ENCODE assay signal across 8 mouse cellular contexts in genomic region chr5:28122491-28123454, GRCm38 (mm10). TPM values are rescaled to one million over a fixed set of nuclear protein-coding genes. Genes with fewer than 3 reads are reported as not detected.
DNase-seq lines count a peak whose midpoint lies in the region; ATAC-seq and TF ChIP-seq lines count a peak whose summit lies in the region.

No protein-coding gene starts in this region.

- H3K36me3 ChIP-seq in CH12.LX (replicated peaks in 1 of 2; ENCODE audit: control insufficient read depth in 1 of 2, insufficient read depth in 1 of 2, low read length in 1 of 2), result no peaks in the 10 kb centered on the region
- no peaks in the 10 kb centered on the region for H3K36me3 ChIP-seq in embryonic facial prominence, embryonic 12.5 days
- no peaks in the 10 kb centered on the region for H3K36me3 ChIP-seq in heart, embryonic 15.5 days

- no peaks in the 10 kb centered on the region for H3K9me3 ChIP-seq in CH12.LX (replicated peaks; ENCODE audit: low read length)
- H3K9me3 ChIP-seq in embryonic facial prominence, embryonic 12.5 days, result no peaks in the 10 kb centered on the region
- no peaks in the 10 kb centered on the region for H3K9me3 ChIP-seq in heart, embryonic 15.5 days (replicated peaks)

- TF ChIP-seq CTCF in CH12.LX (conservative IDR thresholded peaks at IDR 0.05 in 1 of 2, IDR thresholded peaks at IDR 0.05 in 1 of 2; ENCODE audit: low read depth in 2 of 2, low read length in 2 of 2), result peak; percentile 25 to 80; a peak in 3 of 4 replicates

- H3K79me2 ChIP-seq in CH12.LX (replicated peaks; ENCODE audit: control insufficient read depth, extremely low read depth, insufficient read depth, poor library complexity, severe bottlenecking), result no peaks in the 10 kb centered on the region

- no peaks in the 10 kb centered on the region for H3K4me1 ChIP-seq in CH12.LX (ENCODE audit: control insufficient read depth in 1 of 2, insufficient read depth in 2 of 2)
- peaks cover 11% of the 10 kb centered on the region; the same call in 1 of the 2 replicates for H3K4me1 ChIP-seq in embryonic facial prominence, embryonic 12.5 days
- peaks cover 18% of the 10 kb centered on the region for H3K4me1 ChIP-seq in heart, embryonic 15.5 days (replicated peaks)

- TF ChIP-seq EP300 in CH12.LX (IDR thresholded peaks at IDR 0.05; ENCODE audit: low read length), result no peak

- peak; percentile 65 for TF ChIP-seq RAD21 in CH12.LX (IDR thresholded peaks at IDR 0.05; ENCODE audit: low read depth, low read length)

- no peak overlapping the region for H3K27ac ChIP-seq in CH12.LX (ENCODE audit: insufficient read depth, low read depth)
- no peak overlapping the region for H3K27ac ChIP-seq in embryonic facial prominence, embryonic 12.5 days
- no peak overlapping the region for H3K27ac ChIP-seq in heart, embryonic 15.5 days

- in situ Hi-C loops in CH12.LX (cut with MboI; ENCODE audit: low pct_ligation_motif_present, low pct_unique_long_range_greater_than_20kb, low sequenced_read_pairs), result no loop called here

- 0 out of 2 replicates have a peak, but pooled peaks have one; percentile 64 for ATAC-seq in embryonic facial prominence, embryonic 12.5 days (ENCODE audit: insufficient number of reproducible peaks, insufficient read depth, low FRiP score, low TSS enrichment)
- ATAC-seq in heart, embryonic 15.5 days (replicated peaks; ENCODE audit: insufficient number of reproducible peaks, insufficient read depth, low FRiP score, low read depth), result no peak

- H3K4me2 ChIP-seq in CH12.LX (ENCODE audit: insufficient read depth, low read depth, poor library complexity, severe bottlenecking), result peak overlapping the region; percentile 35; the same call in 1 of the 2 replicates
- 0 out of 2 replicates have a peak overlapping the region, but pooled peaks have one; percentile 2 for H3K4me2 ChIP-seq in embryonic facial prominence, embryonic 12.5 days (replicated peaks)
- peak overlapping the region; percentile 33; the same call in 1 of the 2 replicates for H3K4me2 ChIP-seq in heart, embryonic 15.5 days

- WGBS in embryonic facial prominence, embryonic 12.5 days, result under 1% methylated on average over 27 of the region's 27 CpGs
- WGBS in heart, embryonic 15.5 days, result 1% methylated on average over 27 of the region's 27 CpGs

- peaks cover 46% of the 10 kb centered on the region for H3K27me3 ChIP-seq in CH12.LX (replicated peaks)
- H3K27me3 ChIP-seq in embryonic facial prominence, embryonic 12.5 days, result peaks cover 93% of the 10 kb centered on the region
- peaks cover 93% of the 10 kb centered on the region for H3K27me3 ChIP-seq in heart, embryonic 15.5 days

- no peak for TF ChIP-seq POLR2A in CH12.LX (IDR thresholded peaks at IDR 0.05; ENCODE audit: low read depth, low read length)

- no peak overlapping the region for H3K9ac ChIP-seq in CH12.LX (ENCODE audit: insufficient read depth, low read depth)
- no peak overlapping the region for H3K9ac ChIP-seq in embryonic facial prominence, embryonic 12.5 days
- H3K9ac ChIP-seq in heart, embryonic 15.5 days, result no peak overlapping the region

- DNase-seq in CH12.LX (ENCODE audit: extremely low read depth), result peak; percentile 72
- DNase-seq in adrenal gland, postnatal 25 days, result peak; percentile 64
- DNase-seq in kidney, postnatal 10 days, result peak; percentile 79
- DNase-seq in lung, postnatal 14 days, result peak; percentile 68
- DNase-seq in retina, adult 2 months (ENCODE audit: low read depth, low spot score), result peak; percentile 40
- peak; percentile 26 to 61 for DNase-seq in urinary bladder, postnatal 36 days (ENCODE audit: low spot score in 2 of 2)

- dilution Hi-C loops in CH12.LX (cut with MboI; ENCODE audit: extremely low pct_ligation_motif_present, extremely low pct_unique_long_range_greater_than_20kb, low sequenced_read_pairs), result no loop called here

- H3K4me3 ChIP-seq in CH12.LX (replicated peaks in 1 of 3; ENCODE audit: low read depth in 2 of 3, low read length in 2 of 3, poor library complexity in 1 of 3), result no peak overlapping the region
- no peak overlapping the region for H3K4me3 ChIP-seq in embryonic facial prominence, embryonic 12.5 days
- 0 out of 2 replicates have a peak overlapping the region, but pooled peaks have one; percentile 15 for H3K4me3 ChIP-seq in heart, embryonic 15.5 days

TF ChIP-seq in CH12.LX, 34 proteins besides CTCF, POLR2A, EP300 and RAD21:
- TF ChIP-seq BHLHE40 (IDR thresholded peaks at IDR 0.05; ENCODE audit: low read depth, low read length) (peak; percentile 88), ELF1 (IDR thresholded peaks at IDR 0.05; ENCODE audit: low read depth, low read length) (peak; percentile 67), CHD1 (IDR thresholded peaks at IDR 0.05; ENCODE audit: low read depth, low read length) (no peak), MAX (IDR thresholded peaks at IDR 0.05; ENCODE audit: low read length) (no peak), UBTF (IDR thresholded peaks at IDR 0.05; ENCODE audit: low read depth, low read length) (no peak), SMC3 (IDR thresholded peaks at IDR 0.05; ENCODE audit: low read depth, low read length) (peak; percentile 78), IRF4 (IDR thresholded peaks at IDR 0.05; ENCODE audit: low read depth, low read length) (peak; percentile 15; the same call in 1 of the 2 replicates)

RNA-seq across cellular contexts. Expression of gene En2, which starts 42.7 kb away (rescaled TPM):
- total RNA-seq in CH12.LX (2012; rRNA removed) (not detected in 2 replicates), CH12.LX (2014; rRNA removed) (not detected in 2 replicates)
- not detected in 2 replicates for polyA plus RNA-seq in CH12.LX (2012; ENCODE audit: insufficient read length, low read depth)
- total RNA-seq in adrenal gland, postnatal 25 days (2021), result 0.24 TPM in 2 replicates
- polyA plus RNA-seq in embryonic facial prominence, embryonic 12.5 days (2016; fragmentation: Nextera tagmentation; extraction: Ambion mirVana), result not detected in 2 replicates
- polyA plus RNA-seq in heart, embryonic 15.5 days (2015; fragmentation: Nextera tagmentation; extraction: Ambion mirVana), result not detected in 2 replicates

RNA-seq across cellular contexts. Expression of gene Insig1, which starts 51.6 kb away (rescaled TPM):
- total RNA-seq in CH12.LX (2012; rRNA removed) (79.4 and 86.8 TPM in 2 replicates), CH12.LX (2014; rRNA removed) (162 and 217 TPM in 2 replicates)
- polyA plus RNA-seq in CH12.LX (2012; ENCODE audit: insufficient read length, low read depth), result 92.3 and 96.9 TPM in 2 replicates
- 164 and 170 TPM in 2 replicates for total RNA-seq in adrenal gland, postnatal 25 days (2021)
- polyA plus RNA-seq in embryonic facial prominence, embryonic 12.5 days (2016; fragmentation: Nextera tagmentation; extraction: Ambion mirVana), result 64.3 and 73.5 TPM in 2 replicates
- 23.3 and 30.7 TPM in 2 replicates for polyA plus RNA-seq in heart, embryonic 15.5 days (2015; fragmentation: Nextera tagmentation; extraction: Ambion mirVana)
